Mouse (Mus musculus) kidney, postnatal 0 days (tissue): ENCODE data around the gene Slc25a10. TPM values are rescaled to one million over a fixed set of nuclear protein-coding genes. Genes with fewer than 3 reads are reported as not detected.

Source experiments
- ATAC-seq: fragments of 200-750 bp; cut with Nextera tagmentation; replicated peaks from 2 replicates; pipeline ENCODE4 v1.8.0; 2017; ENCODE audit warnings: low read depth, moderate number of reproducible peaks, moderate TSS enrichment, moderate library complexity; ENCODE audit not compliant: low FRiP score
- DNase-seq: peaks from one replicate; pipeline ENCODE4 v3.0.0-alpha.2; 2016; ENCODE audit warnings: low spot score
- H3K27ac ChIP-seq: fragments of 300-500 bp; sonication (generic); 2 replicates; pipeline ENCODE4 v1.5.1; 2014; ENCODE audit warnings: mild to moderate bottlenecking
- H3K27me3 ChIP-seq: fragments of 300-500 bp; sonication (generic); 2 replicates; pipeline ENCODE4 v1.6.1; 2014; ENCODE audit warnings: low read length, mixed read lengths; ENCODE audit not compliant: insufficient read depth
- H3K36me3 ChIP-seq: fragments of 300-500 bp; sonication (generic); 2 replicates; pipeline ENCODE4 v1.6.1; 2014; ENCODE audit warnings: low read length, mixed read lengths; ENCODE audit not compliant: insufficient read depth
- H3K4me1 ChIP-seq: fragments of 300-500 bp; sonication (generic); replicated peaks from 2 replicates; pipeline ENCODE4 v1.6.1; 2014; ENCODE audit warnings: antibody characterized with exemption, low read length, mixed read lengths; ENCODE audit not compliant: insufficient read depth
- H3K4me2 ChIP-seq: fragments of 300-500 bp; sonication (generic); 2 replicates; pipeline ENCODE4 v1.6.1; 2014; ENCODE audit warnings: mild to moderate bottlenecking, low read length, moderate library complexity, mixed read lengths
- H3K4me3 ChIP-seq: fragments of 300-500 bp; sonication (generic); replicated peaks from 2 replicates; pipeline ENCODE4 v1.5.1; 2014; ENCODE audit warnings: low read depth, low read length
- H3K9ac ChIP-seq: fragments of 300-500 bp; sonication (generic); 2 replicates; pipeline ENCODE4 v1.6.1; 2014; ENCODE audit warnings: low read depth, low read length
- H3K9me3 ChIP-seq: fragments of 300-500 bp; sonication (generic); replicated peaks from 2 replicates; pipeline ENCODE4 v1.6.1; 2016; ENCODE audit warnings: low read length, inconsistent platforms, mixed read lengths
- CTCF ChIP-seq: IDR thresholded peaks from 2 replicates; pipeline ENCODE4 v1.5.1; 2016; ENCODE audit warnings: antibody characterized with exemption, low read depth, mild to moderate bottlenecking, moderate library complexity
- WGBS: fragments of 180-500 bp; shearing (Covaris S2); extraction: QIAGEN DNeasy Blood & Tissue Kit; methylation state at CpG from one replicate; pipeline ENCODE4 v1.1.7; 2014; 5-methylcytosine and 5-hydroxymethylcytosine counted together
- polyA plus RNA-seq: library from polyadenylated mRNA; unstranded; fragments of >200 nt; fragmentation: Nextera tagmentation; extraction: Ambion mirVana; gene quantifications from 2 replicates; pipeline ENCODE4 v1.2.1, GENCODE M21; 2015

The Slc25a10 gene
- polyA plus RNA-seq, 1 experiment from 2014 or later, result 121 TPM

GRCm38 (mm10) chr11:120498226-120498625 lies 6.6 kb downstream of the Slc25a10 start:
- DNase-seq (no peak), ATAC-seq (no peak)
- TF ChIP-seq CTCF, result no peak
- peaks cover 43% of the 10 kb centered on the region for H3K36me3 ChIP-seq
- 93% methylated on average over 12 of the region's 12 CpGs for WGBS
- H3K27me3 ChIP-seq, result no peaks in the 10 kb centered on the region
- H3K4me1 ChIP-seq, result peaks cover 4% of the 10 kb centered on the region; the same call in 1 of the 2 replicates
- H3K4me3 ChIP-seq, result no peak overlapping the region
- no peak overlapping the region for H3K4me2 ChIP-seq
- H3K9me3 ChIP-seq, result no peaks in the 10 kb centered on the region
- no peak overlapping the region for H3K27ac ChIP-seq
- no peak overlapping the region for H3K9ac ChIP-seq

- H3K9me3 ChIP-seq, result no peaks in the 10 kb centered on the region
- no peak overlapping the region for H3K4me2 ChIP-seq
- WGBS, result 75% methylated on average over 5 of the region's 5 CpGs
- H3K4me1 ChIP-seq, result no peaks in the 10 kb centered on the region
- peaks cover 43% of the 10 kb centered on the region for H3K36me3 ChIP-seq
- TF ChIP-seq CTCF, result no peak
- ATAC-seq, result no peak
- no peak overlapping the region for H3K4me3 ChIP-seq
- no peaks in the 10 kb centered on the region for H3K27me3 ChIP-seq
- H3K27ac ChIP-seq, result no peak overlapping the region; the same call in 1 of the 2 replicates
- no peak for DNase-seq
- H3K9ac ChIP-seq, result no peak overlapping the region
These were observed 7.3 kb downstream of the Slc25a10 start for GRCm38 (mm10) chr11:120498891-120499290.

GRCm38 (mm10) chr11:120499894-120500293 lies 8.3 kb downstream of the Slc25a10 start:
- H3K36me3 ChIP-seq, result peaks cover 37% of the 10 kb centered on the region
- DNase-seq (no peak), ATAC-seq (no peak; the same call in 1 of the 2 replicates)
- peak overlapping the region; percentile 20; the same call in 1 of the 2 replicates for H3K27ac ChIP-seq
- H3K4me1 ChIP-seq, result no peaks in the 10 kb centered on the region
- TF ChIP-seq CTCF, result no peak
- H3K4me2 ChIP-seq, result no peak overlapping the region
- 78% methylated on average over 6 of the region's 6 CpGs for WGBS
- H3K4me3 ChIP-seq, result no peak overlapping the region
- no peaks in the 10 kb centered on the region for H3K9me3 ChIP-seq
- H3K9ac ChIP-seq, result no peak overlapping the region
- no peaks in the 10 kb centered on the region for H3K27me3 ChIP-seq

- no peak for TF ChIP-seq CTCF
- peak; percentile 76 for ATAC-seq
- Histone ChIP-seq H3K4me3 (no peak overlapping the region), H3K9me3 (no peaks in the 10 kb centered on the region), H3K4me1 (no peaks in the 10 kb centered on the region), H3K9ac (no peak overlapping the region), H3K27me3 (no peaks in the 10 kb centered on the region), H3K36me3 (peaks cover 33% of the 10 kb centered on the region), H3K4me2 (no peak overlapping the region), H3K27ac (peak overlapping the region; percentile 15)
- 26% methylated on average over 3 of the region's 3 CpGs for WGBS
- no peak for DNase-seq
These were observed 8.7 kb downstream of the Slc25a10 start for GRCm38 (mm10) chr11:120500357-120500756.

DNA sequence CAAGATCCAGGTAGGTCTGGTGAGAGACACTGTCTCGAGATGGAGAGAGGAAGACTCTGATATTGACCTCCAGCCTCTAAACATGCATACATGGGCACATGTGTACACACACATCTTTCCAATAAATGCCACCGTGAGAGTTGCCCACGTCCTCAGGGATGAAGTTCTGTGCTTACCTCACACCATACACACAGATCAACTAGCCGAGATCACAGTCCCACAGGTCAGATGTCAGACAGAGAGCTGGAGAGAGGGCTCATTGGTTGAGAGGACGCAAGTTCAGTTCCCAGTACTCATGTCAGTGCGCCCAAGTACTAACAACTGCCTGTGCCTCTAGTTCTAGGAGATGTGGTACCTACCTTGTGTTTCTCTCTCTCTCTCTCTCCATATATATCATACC lies 9.4 kb downstream of the Slc25a10 start:
- ATAC-seq (no peak), DNase-seq (no peak)
- Histone ChIP-seq H3K4me3 (no peak overlapping the region), H3K4me2 (no peak overlapping the region), H3K27me3 (no peaks in the 10 kb centered on the region), H3K9me3 (no peaks in the 10 kb centered on the region), H3K27ac (peak overlapping the region; percentile 15; the same call in 1 of the 2 replicates), H3K36me3 (peaks cover 28% of the 10 kb centered on the region), H3K9ac (no peak overlapping the region), H3K4me1 (no peaks in the 10 kb centered on the region)
- 57% methylated on average over 6 of the region's 6 CpGs for WGBS
- no peak for TF ChIP-seq CTCF

GRCm38 (mm10) chr11:120501701-120502100 lies 10.1 kb downstream of the Slc25a10 start:
- DNase-seq (no peak), ATAC-seq (no peak)
- Histone ChIP-seq H3K27ac (no peak overlapping the region), H3K4me1 (no peaks in the 10 kb centered on the region), H3K27me3 (no peaks in the 10 kb centered on the region), H3K4me3 (no peak overlapping the region), H3K4me2 (no peak overlapping the region), H3K9ac (no peak overlapping the region), H3K9me3 (no peaks in the 10 kb centered on the region), H3K36me3 (peaks cover 21% of the 10 kb centered on the region)
- 72% methylated on average over 4 of the region's 4 CpGs for WGBS
- TF ChIP-seq CTCF, result no peak

DNA sequence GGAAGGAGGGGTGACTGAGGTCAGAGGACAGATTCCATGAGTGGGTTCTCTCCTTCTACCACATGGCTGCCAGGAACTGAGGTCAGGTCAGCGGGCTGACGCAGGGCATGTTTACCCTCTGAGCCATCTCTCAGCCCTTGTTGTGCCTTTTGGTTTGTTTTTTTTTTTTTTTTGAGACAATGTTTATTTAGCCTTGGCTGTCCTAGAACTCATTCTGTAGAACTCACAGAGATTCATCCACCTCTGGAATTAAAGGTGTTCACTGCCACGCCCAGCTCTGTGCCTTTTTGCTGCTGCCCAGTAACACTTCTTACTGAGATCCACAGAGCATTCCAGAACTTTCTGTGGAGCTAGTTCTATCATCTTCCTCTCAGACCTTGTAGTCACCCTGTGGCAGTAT lies 14.0 kb downstream of the Slc25a10 start:
- no peak overlapping the region for H3K27ac ChIP-seq
- H3K4me3 ChIP-seq, result no peak overlapping the region
- no peak for TF ChIP-seq CTCF
- no peaks in the 10 kb centered on the region for H3K9me3 ChIP-seq
- WGBS, result 83% methylated on average over 3 of the region's 3 CpGs
- H3K36me3 ChIP-seq, result no peaks in the 10 kb centered on the region
- no peaks in the 10 kb centered on the region; the same call in 1 of the 2 replicates for H3K4me1 ChIP-seq
- no peak overlapping the region for H3K4me2 ChIP-seq
- no peak for DNase-seq
- no peak overlapping the region for H3K9ac ChIP-seq
- no peak for ATAC-seq
- no peaks in the 10 kb centered on the region for H3K27me3 ChIP-seq
